Mouse (Mus musculus) G1E-ER4 (cell line): ENCODE data around the gene Scamp1. TPM values are rescaled to one million over a fixed set of nuclear protein-coding genes. Genes with fewer than 3 reads are reported as not detected.

Experiments
- GATA1 ChIP-seq: IDR thresholded peaks from one replicate; pipeline ENCODE4 v1.8.0; 2012; ENCODE audit warnings: low read length, inconsistent platforms
- polyA plus RNA-seq: library from polyadenylated mRNA; stranded (reverse); fragments of >175 nt; gene quantifications from 2 replicates; pipeline ENCODE4 v1.2.3, GENCODE M21; 2012

Scamp1 gene
- polyA plus RNA-seq, 1 experiment, result not detected

- TF ChIP-seq GATA1, result no peak
These were observed 8.3 kb upstream of the Scamp1 start for GRCm38 (mm10) chr13:94293911-94294310.

DNA sequence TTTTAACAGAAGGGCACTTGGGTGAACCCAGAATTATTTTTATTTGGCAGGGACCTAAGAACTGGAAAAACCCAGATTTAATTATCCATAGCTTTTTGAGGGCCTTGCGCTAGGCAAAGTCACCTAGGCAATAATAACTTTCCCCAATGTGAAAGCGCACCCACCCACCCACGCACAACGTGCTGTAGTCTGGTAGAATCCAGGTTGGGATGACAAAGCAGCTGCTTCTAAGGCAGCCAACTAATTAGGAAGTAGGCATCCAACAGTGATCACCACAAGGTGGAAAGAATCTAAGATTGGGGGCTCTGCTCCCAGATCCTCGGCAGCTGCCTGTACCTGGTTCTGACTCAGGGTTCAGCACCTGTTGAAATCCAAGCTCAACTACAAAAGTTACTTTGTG is 538 bp upstream of the Scamp1 start:
- TF ChIP-seq GATA1, result no peak

GRCm38 (mm10) chr13:94284543-94285269 is 951 bp downstream of the Scamp1 start:
- no peak for TF ChIP-seq GATA1

- no peak for TF ChIP-seq GATA1
These were observed 6.2 kb downstream of the Scamp1 start for GRCm38 (mm10) chr13:94279420-94279819.

- TF ChIP-seq GATA1, result no peak
These were observed 14.4 kb downstream of the Scamp1 start for GRCm38 (mm10) chr13:94271284-94271683.

DNA sequence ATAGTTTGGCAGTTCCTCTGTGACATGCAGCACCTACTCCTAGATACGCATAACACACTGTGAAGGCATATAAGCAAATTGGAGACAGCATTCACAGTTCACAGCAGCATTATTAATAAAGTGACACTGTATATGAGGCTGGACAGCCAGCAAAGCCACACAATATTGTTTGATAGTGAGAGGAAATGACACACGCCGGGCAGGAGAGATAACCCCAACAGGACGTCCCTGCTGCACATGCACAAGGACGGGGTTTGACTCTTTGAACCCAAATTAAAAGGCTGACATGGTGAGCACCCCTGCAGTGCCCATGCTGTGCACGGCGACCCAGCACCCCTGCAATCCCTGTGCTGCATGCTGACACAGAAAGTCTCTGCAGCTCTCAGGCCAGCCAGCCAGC is 17.5 kb downstream of the Scamp1 start:
- no peak for TF ChIP-seq GATA1

- TF ChIP-seq GATA1, result no peak
These were observed 18.5 kb downstream of the Scamp1 start for GRCm38 (mm10) chr13:94267190-94267589.

- TF ChIP-seq GATA1, result no peak
These were observed 19.1 kb downstream of the Scamp1 start for GRCm38 (mm10) chr13:94266530-94266929.

DNA sequence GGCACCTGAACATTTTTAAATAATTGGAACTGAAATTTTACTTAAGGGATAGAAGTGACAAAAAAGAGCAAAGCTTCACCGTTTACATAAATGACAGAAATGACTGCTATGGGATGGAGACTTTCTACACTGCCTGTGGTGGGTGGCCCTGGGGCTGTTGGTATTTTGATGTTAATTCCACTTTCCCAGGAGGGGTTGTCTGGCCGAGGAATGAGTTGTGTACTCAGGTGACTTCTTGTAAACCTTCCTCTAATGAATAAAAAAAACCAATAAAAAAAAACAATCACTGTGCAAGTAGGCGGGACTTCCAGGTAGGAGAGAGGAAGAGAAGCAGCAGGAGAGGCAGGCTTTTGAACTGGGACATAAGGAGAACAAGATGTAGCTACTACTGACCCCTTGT is 20.4 kb downstream of the Scamp1 start:
- TF ChIP-seq GATA1, result no peak

DNA sequence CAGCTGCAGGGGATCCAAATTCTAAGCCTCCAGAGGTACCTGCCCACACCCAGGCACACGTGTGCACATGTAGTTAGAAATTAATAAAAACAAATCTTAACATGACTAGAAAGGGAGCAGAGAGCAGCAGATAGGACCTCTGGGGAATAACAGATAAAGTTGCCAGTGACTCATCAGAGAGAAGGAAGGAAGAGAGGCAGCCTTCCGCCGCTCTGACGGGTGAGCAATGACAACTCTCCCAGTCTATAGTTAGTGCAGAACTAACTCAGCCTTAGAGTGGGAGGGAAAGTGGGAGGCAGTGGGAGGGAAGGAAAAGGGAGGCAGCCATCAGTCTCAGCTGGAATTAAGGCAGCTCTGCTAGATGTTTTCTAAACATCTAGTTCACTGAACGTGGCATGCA is 21.7 kb downstream of the Scamp1 start:
- TF ChIP-seq GATA1, result no peak

GRCm38 (mm10) chr13:94262551-94262950 is 23.1 kb downstream of the Scamp1 start:
- TF ChIP-seq GATA1, result no peak

GRCm38 (mm10) chr13:94261624-94262023 is 24.0 kb downstream of the Scamp1 start:
- no peak for TF ChIP-seq GATA1

- TF ChIP-seq GATA1, result no peak
These were observed 24.7 kb downstream of the Scamp1 start for GRCm38 (mm10) chr13:94260961-94261360.

- TF ChIP-seq GATA1, result no peak
These were observed 26.4 kb downstream of the Scamp1 start for GRCm38 (mm10) chr13:94259210-94259609.

GRCm38 (mm10) chr13:94258530-94258929 is 27.1 kb downstream of the Scamp1 start:
- no peak for TF ChIP-seq GATA1

- no peak for TF ChIP-seq GATA1
These were observed 27.9 kb downstream of the Scamp1 start for GRCm38 (mm10) chr13:94257711-94258110.

DNA sequence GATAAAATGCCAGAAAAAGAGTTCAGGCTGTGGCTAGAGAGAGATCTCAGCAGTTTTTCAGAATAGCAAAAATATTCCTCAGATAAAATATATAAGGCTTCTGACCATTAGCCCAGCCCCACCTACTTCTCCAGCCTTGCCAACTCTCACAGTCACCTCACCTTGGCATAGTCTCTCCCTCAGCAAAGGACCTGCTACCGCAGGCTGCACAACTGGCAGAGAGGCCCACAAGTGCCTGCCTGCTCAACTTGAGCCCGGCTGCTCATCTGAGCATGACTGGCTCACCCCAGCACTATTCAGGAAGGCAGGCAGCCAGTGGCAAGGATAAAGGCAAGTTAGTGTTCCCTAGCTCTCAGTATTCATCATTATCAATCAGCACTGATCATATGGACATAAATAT is 30.5 kb downstream of the Scamp1 start:
- TF ChIP-seq GATA1, result no peak

DNA sequence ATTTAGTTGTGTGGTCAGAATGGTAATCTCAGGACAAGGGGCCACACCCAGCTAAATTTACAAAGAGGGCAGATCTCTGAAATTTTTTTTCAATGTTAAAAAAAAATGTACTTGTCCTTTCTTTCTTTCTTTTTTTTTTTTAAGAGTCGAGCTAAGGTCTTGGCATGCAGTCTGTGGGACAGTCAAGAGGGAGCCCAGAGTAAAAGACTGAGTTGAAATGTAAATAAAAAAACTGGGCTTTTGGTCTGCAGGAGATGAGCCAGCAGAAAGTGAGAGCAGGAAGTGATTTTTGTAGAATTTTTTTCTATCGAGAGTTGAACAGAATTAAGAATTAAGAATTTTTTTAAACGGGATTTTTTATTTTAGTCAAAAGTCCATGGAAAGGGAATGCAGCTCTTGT is 31.4 kb downstream of the Scamp1 start:
- TF ChIP-seq GATA1, result no peak
